Mouse (Mus musculus) Patski (cell line): ENCODE measurements around the gene Igsf11. TPM values are rescaled to one million over a fixed set of nuclear protein-coding genes. Genes with fewer than 3 reads are reported as not detected.
"Not testable (repeated sequence)": the region's sequence is repeated elsewhere in the genome, so short reads cannot be mapped to it uniquely, and the experiment has no call there.

Experiments
- ATAC-seq: fragments of 100-300 bp; one replicate; pipeline ENCODE4 v1.8.0; 2021
- CTCF ChIA-PET: fragments of 350-600 bp; sonication (Branson Sonifier 250); formaldehyde crosslinking; loops from one replicate; lab custom pipeline; 2022; ENCODE audit warnings: inconsistent platforms; lab: Charles Lee
- POLR2A ChIA-PET: fragments of 350-600 bp; sonication (Branson Sonifier 250); formaldehyde crosslinking; loops from one replicate; lab custom pipeline; 2022; ENCODE audit warnings: antibody characterized with exemption, inconsistent platforms; lab: Charles Lee
- DNase-seq: peaks from one replicate; pipeline ENCODE4 v3.0.0-alpha.2; 2011; ENCODE audit warnings: low read depth, low spot score
- H3K27me3 ChIP-seq: fragments of 371-371 bp; one replicate; pipeline ENCODE4 v1.5.1; 2021
- CTCF ChIP-seq: fragments of 100-300 bp; IDR thresholded peaks from one replicate; pipeline ENCODE4 v1.5.1; 2021
- in situ Hi-C: fragments of 300-500 bp; cut with MboI; formaldehyde crosslinking; loops from 3 replicates; pipeline ENCODE4 v1.11.1; 2018; ENCODE audit warnings: low pct_unique_long_range_greater_than_20kb, mixed read lengths
- polyA plus RNA-seq: library from polyadenylated mRNA; unstranded; gene quantifications from one replicate; pipeline ENCODE4 v1.2.3, GENCODE M21; 2021

The Igsf11 gene
- polyA plus RNA-seq, 1 experiment from 2014 or later, result 21.0 TPM

GRCm38 (mm10) chr16:38980546-38980945 lies 88.1 kb downstream of the Igsf11 start:
- H3K27me3 ChIP-seq, result no peaks in the 10 kb centered on the region
- POLR2A ChIA-PET, result no interaction called here
- DNase-seq, result no peak
- CTCF ChIA-PET, result no interaction called here
- no peak for ATAC-seq
- no peak for TF ChIP-seq CTCF
- in situ Hi-C loops, result no loop called here

GRCm38 (mm10) chr16:38982051-38982450 lies 89.6 kb downstream of the Igsf11 start:
- POLR2A ChIA-PET, result interaction anchor here (0.6 kb wide), 1 partner anchor 201 kb away, joined by 3 read pairs; no protein-coding TSS in a partner anchor
- H3K27me3 ChIP-seq, result no peaks in the 10 kb centered on the region
- ATAC-seq (no peak), DNase-seq (no peak)
- TF ChIP-seq CTCF, result no peak
- CTCF ChIA-PET, result interaction anchor here (2.0 kb wide), 1 partner anchor 9 kb away, joined by 7 read pairs; no protein-coding TSS in a partner anchor
- in situ Hi-C loops, result no loop called here

DNA sequence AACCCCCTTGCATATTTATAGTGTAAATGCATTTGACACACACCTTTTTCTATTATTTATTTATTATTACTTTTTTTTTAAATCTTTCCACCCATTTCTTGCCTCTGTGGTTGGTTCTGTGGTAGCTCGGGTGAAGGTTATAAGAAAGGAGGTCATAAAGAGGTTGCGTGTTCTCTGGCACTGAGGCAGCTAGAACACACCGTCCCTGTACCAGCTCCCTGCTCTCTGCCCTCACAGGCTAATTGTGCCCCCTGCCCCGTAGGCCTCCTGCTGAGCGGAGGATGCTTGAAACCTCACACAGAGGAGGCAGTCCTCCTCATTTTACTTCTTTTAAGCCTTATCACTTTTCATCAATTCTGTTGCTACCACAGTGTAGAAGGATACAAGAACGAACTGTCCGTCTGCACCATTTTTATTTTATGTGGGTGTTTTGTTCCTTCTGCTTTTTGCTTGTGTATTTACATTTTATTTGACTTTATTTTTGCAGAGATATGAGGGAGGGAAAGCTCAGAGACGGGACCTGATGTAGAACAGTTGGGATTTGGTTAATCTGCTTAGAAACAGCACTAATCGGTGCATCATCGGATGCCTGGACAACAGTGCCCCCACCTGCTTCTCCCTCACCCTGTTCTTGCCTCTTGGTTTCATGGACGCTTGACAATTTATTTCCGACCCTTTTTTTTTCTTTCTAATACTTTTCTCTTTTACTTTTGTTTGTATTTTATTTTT lies 90.2 kb downstream of the Igsf11 start:
- H3K27me3 ChIP-seq, result no peaks in the 10 kb centered on the region
- no peak for ATAC-seq
- DNase-seq, result no peak
- POLR2A ChIA-PET, result interaction anchor here (0.6 to 0.7 kb wide), 2 partner anchors 201 to 254 kb away, joined by 3 read pairs; no protein-coding TSS in a partner anchor
- in situ Hi-C loops, result no loop called here
- CTCF ChIA-PET, result interaction anchor here (0.9 to 2.0 kb wide), 3 partner anchors 10 to 124 kb away, joined by 3 to 7 read pairs (median 3); no protein-coding TSS in a partner anchor
- TF ChIP-seq CTCF, result no peak

DNA sequence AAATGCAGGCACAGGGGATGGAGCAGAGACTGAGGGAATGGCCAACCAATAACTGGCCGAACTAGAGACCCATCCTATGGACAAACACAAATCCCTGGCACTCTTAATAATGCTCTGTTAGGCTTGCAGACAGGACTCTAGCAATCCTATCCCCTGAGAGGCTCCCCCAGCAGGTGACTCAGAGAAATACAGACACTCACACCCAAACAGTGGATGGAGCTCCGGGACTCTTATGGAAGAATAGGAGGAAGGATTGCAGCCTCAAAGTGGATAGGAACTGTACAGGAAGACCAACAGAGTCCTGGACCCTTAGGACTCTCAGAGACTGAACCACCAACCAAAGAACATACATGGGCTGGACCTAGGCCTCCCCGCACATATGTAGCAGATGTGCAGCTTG lies 91.4 kb downstream of the Igsf11 start:
- DNase-seq, POLR2A ChIA-PET, in situ Hi-C loops, H3K27me3 ChIP-seq, ATAC-seq: not testable (repeated sequence)
- CTCF ChIA-PET, result interaction anchor here (0.9 to 1.4 kb wide), 2 partner anchors 85 to 125 kb away, joined by 3 read pairs; no protein-coding TSS in a partner anchor

DNA sequence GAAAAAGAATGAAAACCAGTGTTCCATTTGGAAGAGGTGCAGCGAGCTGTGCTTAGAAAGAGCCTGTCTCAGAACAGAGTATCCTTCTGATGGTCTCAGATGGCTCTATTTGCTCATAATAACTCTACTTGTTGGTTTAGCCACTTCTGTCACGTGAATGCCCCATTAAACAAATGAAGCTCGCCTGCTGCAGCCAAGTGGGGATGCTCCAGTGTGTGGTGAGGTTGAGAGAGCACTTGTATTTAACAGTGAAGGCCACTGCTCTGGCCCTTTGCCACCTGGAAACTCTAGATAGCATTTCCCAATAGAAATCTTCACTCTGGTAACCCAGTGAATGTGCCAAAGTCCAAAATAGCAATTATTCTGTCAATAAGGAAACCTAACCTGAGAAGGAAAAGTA lies 92.9 kb downstream of the Igsf11 start:
- CTCF ChIA-PET, result no interaction called here
- no peak for TF ChIP-seq CTCF
- POLR2A ChIA-PET, result no interaction called here
- in situ Hi-C loops, result no loop called here
- H3K27me3 ChIP-seq, result no peaks in the 10 kb centered on the region
- ATAC-seq (no peak), DNase-seq (no peak)

DNA sequence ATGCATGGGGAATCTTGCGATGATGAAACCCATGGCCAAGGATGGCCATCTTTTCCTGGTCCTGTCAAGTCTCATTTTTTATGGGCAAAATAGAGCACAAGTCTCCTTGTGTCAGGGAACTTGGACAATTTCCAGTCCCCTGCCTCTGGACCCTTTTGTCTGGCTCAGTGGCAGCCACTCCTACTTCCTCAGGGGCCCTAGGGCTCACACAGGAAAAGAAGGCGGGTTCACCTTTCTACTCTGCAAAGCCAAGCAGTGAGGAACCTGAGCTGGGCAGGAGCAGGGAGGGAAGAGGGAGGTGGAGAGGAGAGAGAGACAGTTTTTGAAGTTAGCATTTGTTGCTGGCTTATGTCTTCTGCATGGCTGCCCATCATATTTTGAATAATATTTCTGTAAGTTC lies 93.9 kb downstream of the Igsf11 start:
- H3K27me3 ChIP-seq, result no peaks in the 10 kb centered on the region
- TF ChIP-seq CTCF, result no peak
- in situ Hi-C loops, result no loop called here
- ATAC-seq (no peak), DNase-seq (no peak)
- CTCF ChIA-PET, result no interaction called here
- POLR2A ChIA-PET, result no interaction called here

GRCm38 (mm10) chr16:38993711-38994110 lies 101.2 kb downstream of the Igsf11 start:
- no peak for DNase-seq
- H3K27me3 ChIP-seq, result no peaks in the 10 kb centered on the region
- ChIA-PET CTCF (no interaction called here), POLR2A (no interaction called here)
- in situ Hi-C loops, result no loop called here
- no peak for TF ChIP-seq CTCF
- no peak for ATAC-seq

DNA sequence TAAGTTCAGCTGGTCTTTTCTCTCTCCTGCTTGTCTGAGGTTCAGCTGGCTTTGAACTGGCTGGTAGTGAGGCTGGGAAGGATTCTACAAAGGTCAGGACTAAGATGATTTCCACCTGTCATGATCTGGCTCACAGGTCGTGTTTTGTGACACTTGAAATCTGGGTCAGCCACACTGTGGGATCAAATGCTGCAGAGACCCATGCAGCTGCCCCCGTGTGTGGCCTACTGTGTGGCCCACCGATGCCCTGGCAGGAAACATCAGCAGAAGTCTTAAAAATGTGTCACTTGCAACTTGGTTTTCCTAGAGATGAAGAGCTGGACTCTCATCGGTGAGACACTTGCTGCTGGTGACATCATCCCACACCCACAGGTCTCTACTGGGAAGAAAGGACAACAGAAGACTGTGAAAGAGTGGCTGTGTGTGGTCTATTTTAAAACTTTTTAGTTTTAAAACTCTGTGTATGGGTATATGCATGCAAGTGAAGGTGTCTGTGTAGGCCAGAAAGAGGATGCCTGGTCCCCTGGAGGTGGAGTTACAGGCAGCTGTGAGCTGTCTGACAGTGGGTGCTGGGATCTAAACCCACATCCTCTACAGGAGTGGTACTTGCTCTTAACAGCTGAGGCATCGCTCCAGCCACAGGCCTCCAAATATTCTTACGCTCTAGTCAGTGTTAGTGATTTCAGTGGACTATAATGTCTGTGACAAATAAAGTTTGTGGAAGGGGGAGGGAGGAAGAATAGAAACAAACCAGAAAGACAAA lies 106.2 kb downstream of the Igsf11 start:
- ATAC-seq (no peak), DNase-seq (no peak)
- H3K27me3 ChIP-seq, result no peaks in the 10 kb centered on the region
- TF ChIP-seq CTCF, result no peak
- in situ Hi-C loops, result no loop called here
- ChIA-PET POLR2A (no interaction called here), CTCF (interaction anchor here (0.9 kb wide), 1 partner anchor 16 kb away, joined by 3 read pairs; no protein-coding TSS in a partner anchor)

- TF ChIP-seq CTCF, result no peak
- ATAC-seq, result no peak
- no peak for DNase-seq
- POLR2A ChIA-PET, result no interaction called here
- CTCF ChIA-PET, result interaction anchor here (0.9 kb wide), 1 partner anchor 15 kb away, joined by 3 read pairs; no protein-coding TSS in a partner anchor
- in situ Hi-C loops, result no loop called here
- H3K27me3 ChIP-seq, result no peaks in the 10 kb centered on the region
Measured at GRCm38 (mm10) chr16:38999298-38999697, 106.8 kb downstream of the Igsf11 start.

DNA sequence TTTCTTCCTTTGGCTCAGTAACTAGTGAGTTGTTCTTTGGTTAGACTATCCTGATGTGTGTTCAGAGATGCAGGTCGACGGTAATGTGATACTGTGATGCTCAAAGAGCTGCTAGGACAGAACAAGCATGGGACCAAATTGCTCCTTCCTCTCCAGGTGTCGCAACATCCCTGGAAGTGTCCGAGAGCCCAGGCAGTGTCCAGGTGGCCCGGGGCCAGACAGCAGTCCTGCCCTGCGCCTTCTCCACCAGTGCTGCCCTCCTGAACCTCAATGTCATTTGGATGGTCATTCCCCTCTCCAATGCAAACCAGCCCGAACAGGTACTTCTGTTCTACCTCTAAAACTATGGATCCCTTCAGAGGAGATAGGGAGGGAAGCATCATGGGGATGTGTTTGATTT lies 114.5 kb downstream of the Igsf11 start:
- no peak for ATAC-seq
- DNase-seq, result no peak
- TF ChIP-seq CTCF, result no peak
- in situ Hi-C loops, result no loop called here
- ChIA-PET CTCF (no interaction called here), POLR2A (no interaction called here)
- no peaks in the 10 kb centered on the region for H3K27me3 ChIP-seq

DNA sequence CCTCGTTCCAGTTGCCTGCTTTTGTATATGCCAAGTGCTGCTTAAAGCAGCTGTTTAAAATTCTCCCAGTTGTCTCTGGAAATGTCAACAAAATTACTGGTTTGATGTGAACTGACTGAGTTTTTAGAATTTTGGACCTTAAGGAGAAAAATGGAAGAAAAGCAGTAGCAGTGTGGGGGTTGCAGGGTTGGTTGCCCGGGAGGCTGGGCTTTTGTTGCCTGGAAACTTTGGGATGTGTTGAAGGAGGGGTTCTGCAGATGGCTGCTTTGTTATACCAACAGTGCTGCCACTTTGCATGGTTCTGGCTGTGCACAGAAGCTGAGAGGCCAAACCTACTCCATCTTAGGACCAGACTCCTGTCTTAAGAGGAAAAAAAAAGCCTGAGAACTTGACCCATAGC lies 127.0 kb downstream of the Igsf11 start:
- ChIA-PET CTCF (no interaction called here), POLR2A (no interaction called here)
- peaks cover 5% of the 10 kb centered on the region for H3K27me3 ChIP-seq
- ATAC-seq (no peak), DNase-seq (no peak)
- in situ Hi-C loops, result no loop called here
- TF ChIP-seq CTCF, result no peak
